Mouse (Mus musculus): ENCODE measurements around the gene Col25a1. TPM values are rescaled to one million over a fixed set of nuclear protein-coding genes. Genes with fewer than 3 reads are reported as not detected.

The Col25a1 gene
- polyA plus RNA-seq, 1 experiment: 0.06 TPM

DNA sequence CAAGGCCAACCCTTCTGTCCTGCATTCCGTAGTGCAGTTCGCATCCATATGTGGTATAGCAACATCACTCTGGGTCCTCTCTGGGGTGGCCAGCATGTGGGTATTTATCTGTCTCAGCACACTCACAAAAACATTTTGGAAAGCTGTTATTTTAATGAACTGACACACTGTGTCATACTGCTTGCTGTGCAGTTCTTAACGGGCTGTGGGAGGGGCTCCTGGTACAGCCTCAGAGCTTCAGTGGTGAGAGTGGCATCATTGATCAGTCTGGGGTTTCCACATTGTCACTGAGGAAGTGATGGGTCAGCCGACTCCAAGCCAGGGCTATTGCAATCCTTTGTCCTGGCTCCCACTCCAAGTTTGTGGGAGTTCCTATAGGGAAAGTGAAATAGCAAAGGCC is 255.9 kb downstream of the Col25a1 start:
- no peaks in the 10 kb centered on the region for H3K4me1 ChIP-seq (ENCODE audit: control insufficient read depth, insufficient read depth, low read length)
- no peaks in the 10 kb centered on the region for H3K36me3 ChIP-seq (ENCODE audit: control insufficient read depth, insufficient read depth, low read length)
- no peak for DNase-seq
- no peak overlapping the region for H3K27ac ChIP-seq (ENCODE audit: insufficient read depth, low read depth, low read length)
- WGBS: 86% methylated on average over 4 of the region's 4 CpGs
- H3K4me3 ChIP-seq (ENCODE audit: insufficient read depth, low read depth, low read length): no peak overlapping the region
- H3K27me3 ChIP-seq (replicated peaks; ENCODE audit: control insufficient read depth, insufficient read depth, low read length): no peaks in the 10 kb centered on the region; the same call in 1 of the 2 replicates
- TF ChIP-seq POLR2A (IDR thresholded peaks at IDR 0.05; ENCODE audit: low read depth, low read length): no peak
- no peak for TF ChIP-seq CTCF (conservative IDR thresholded peaks at IDR 0.05; ENCODE audit: insufficient read depth, insufficient read length, low read depth, low read length)

DNA sequence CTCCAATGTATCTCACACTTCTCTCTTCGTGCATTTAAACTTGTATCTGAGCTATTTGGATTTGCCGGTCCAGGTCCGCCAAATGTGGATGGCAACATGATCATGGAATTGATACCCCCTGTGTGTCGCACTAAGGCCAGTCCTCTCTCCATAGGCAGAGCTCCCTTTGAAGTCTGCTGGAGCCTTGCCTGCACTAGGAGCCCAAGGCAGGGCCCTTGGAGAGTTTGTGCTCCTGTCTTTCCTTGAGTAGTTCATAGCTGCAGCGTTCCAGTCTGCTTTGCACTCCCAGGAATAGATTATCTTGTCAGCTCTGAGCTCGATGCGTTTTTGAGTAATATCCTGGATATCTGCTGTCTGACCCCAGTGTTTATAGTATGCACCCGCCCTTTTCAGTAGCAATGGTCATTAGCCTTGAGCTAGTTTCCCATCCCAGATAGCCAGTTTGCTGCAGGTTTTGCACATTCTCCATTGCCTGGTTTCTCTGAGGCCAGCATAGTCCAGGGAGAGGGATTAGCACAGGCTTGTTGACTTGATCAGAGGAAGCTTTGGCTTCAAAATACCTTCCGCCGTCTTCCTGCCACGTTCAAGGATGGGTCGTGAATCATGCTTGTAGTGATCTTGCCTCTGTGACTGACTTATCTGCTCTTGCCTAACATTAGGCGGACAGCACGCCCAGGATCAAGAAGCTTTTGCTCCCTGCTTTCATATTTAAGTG is 258.1 kb downstream of the Col25a1 start:
- H3K27me3 ChIP-seq (replicated peaks; ENCODE audit: control insufficient read depth, insufficient read depth, low read length): no peaks in the 10 kb centered on the region
- H3K4me3 ChIP-seq (ENCODE audit: insufficient read depth, low read depth, low read length): no peak overlapping the region
- H3K36me3 ChIP-seq (ENCODE audit: control insufficient read depth, insufficient read depth, low read length): no peaks in the 10 kb centered on the region
- 36% methylated on average over 14 of the region's 14 CpGs for WGBS
- H3K27ac ChIP-seq (ENCODE audit: insufficient read depth, low read depth, low read length): no peak overlapping the region
- H3K4me1 ChIP-seq (ENCODE audit: control insufficient read depth, insufficient read depth, low read length): no peaks in the 10 kb centered on the region
- no peak for TF ChIP-seq POLR2A (IDR thresholded peaks at IDR 0.05; ENCODE audit: low read depth, low read length)
- no peak for TF ChIP-seq CTCF (conservative IDR thresholded peaks at IDR 0.05; ENCODE audit: insufficient read depth, insufficient read length, low read depth, low read length)
- no peak for DNase-seq

DNA sequence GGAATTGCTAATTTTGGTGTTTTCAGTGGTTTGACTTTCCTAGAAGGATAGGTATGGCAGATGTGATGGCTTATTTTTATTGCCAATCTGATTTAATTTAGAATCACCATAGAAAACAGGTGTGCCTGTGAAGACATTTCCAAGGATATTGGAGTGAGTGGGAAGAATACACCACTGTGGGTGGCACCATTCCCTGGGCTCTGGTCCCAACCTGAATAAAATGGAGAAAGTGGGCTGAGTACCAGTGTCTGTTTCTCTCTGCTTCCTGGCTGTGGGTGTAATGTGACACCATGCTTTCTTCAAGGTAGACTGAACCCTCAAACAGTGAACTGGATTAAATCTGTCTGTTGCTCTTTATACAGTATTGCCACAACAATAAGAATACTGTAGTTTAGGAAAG is 265.3 kb downstream of the Col25a1 start:
- Histone ChIP-seq H3K4me3 (ENCODE audit: insufficient read depth, low read depth, low read length) (no peak overlapping the region), H3K36me3 (ENCODE audit: control insufficient read depth, insufficient read depth, low read length) (no peaks in the 10 kb centered on the region), H3K4me1 (ENCODE audit: control insufficient read depth, insufficient read depth, low read length) (no peaks in the 10 kb centered on the region; the same call in 1 of the 2 replicates), H3K27ac (ENCODE audit: insufficient read depth, low read depth, low read length) (no peak overlapping the region), H3K27me3 (replicated peaks; ENCODE audit: control insufficient read depth, insufficient read depth, low read length) (no peaks in the 10 kb centered on the region)
- TF ChIP-seq CTCF (conservative IDR thresholded peaks at IDR 0.05; ENCODE audit: insufficient read depth, insufficient read length, low read depth, low read length) (no peak), POLR2A (IDR thresholded peaks at IDR 0.05; ENCODE audit: low read depth, low read length) (no peak)
- no peak for DNase-seq

DNA sequence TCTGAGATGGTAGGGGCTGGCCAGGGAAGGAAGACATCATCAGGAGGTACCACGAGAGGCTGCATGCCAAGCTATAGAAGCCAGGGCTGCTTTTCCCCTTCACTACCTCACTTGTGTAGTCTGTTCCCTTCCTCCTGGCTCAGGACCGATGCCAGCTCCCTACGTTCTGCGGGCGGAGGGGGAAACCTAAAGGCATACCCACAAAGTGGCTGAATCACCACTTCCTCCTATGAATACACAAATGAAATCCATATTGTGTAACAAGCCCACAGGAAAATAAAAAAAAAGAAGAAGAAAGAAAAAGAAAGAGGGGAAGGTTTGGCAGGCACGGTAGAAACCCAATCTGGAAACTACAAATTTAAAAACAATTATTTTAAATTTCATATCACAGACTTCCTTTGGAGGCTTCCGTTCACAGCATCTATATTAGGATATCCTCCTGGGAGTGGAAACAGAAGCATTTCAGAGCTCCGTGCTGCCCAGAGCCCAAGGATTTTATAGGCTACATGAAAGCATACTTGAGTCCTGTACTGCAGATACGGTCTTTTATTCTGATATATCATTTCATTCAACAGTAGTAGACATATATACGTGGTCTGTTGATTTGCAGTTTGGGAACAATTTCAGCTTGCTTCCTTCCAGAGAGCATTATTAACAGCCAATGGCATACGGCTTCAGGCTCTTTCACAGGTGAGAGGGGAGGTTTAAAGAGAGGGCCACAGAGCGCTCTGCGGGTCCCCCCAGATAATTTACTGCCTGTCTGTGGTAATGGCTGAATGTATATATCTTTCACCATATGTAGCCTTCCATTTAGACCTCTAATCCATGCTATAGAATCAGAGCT is 269.6 kb downstream of the Col25a1 start:
- DNase-seq: no peak
- no peaks in the 10 kb centered on the region for H3K36me3 ChIP-seq (ENCODE audit: control insufficient read depth, insufficient read depth, low read length)
- H3K27me3 ChIP-seq (replicated peaks; ENCODE audit: control insufficient read depth, insufficient read depth, low read length): no peaks in the 10 kb centered on the region
- no peak overlapping the region for H3K4me3 ChIP-seq (ENCODE audit: insufficient read depth, low read depth, low read length)
- no peak for TF ChIP-seq CTCF (conservative IDR thresholded peaks at IDR 0.05; ENCODE audit: insufficient read depth, insufficient read length, low read depth, low read length)
- no peak for TF ChIP-seq POLR2A (IDR thresholded peaks at IDR 0.05; ENCODE audit: low read depth, low read length)
- H3K4me1 ChIP-seq (ENCODE audit: control insufficient read depth, insufficient read depth, low read length): no peaks in the 10 kb centered on the region; the same call in 1 of the 2 replicates
- 0 out of 2 replicates have a peak overlapping the region, but pooled peaks have one; percentile 16 for H3K27ac ChIP-seq (ENCODE audit: insufficient read depth, low read depth, low read length)
- WGBS: 56% methylated on average over 13 of the region's 13 CpGs

DNA sequence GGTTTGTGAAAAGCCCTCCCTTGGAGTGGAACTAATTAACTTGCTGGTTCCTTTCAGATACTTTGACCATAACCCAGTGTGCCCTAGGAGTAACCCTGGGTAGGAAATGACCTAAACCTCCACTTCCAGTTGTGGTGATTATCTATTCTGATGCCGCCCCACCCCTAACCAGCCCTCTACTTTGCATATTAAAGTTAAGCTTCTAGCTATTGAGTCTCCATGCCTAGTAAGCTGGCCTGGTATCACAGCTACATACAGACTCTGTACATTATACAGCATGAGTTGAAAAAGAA is 270.2 kb downstream of the Col25a1 start:
- TF ChIP-seq CTCF (conservative IDR thresholded peaks at IDR 0.05; ENCODE audit: insufficient read depth, insufficient read length, low read depth, low read length): no peak
- no peak for TF ChIP-seq POLR2A (IDR thresholded peaks at IDR 0.05; ENCODE audit: low read depth, low read length)
- WGBS: 53% methylated on average over 1 of the region's 1 CpGs
- H3K27ac ChIP-seq (ENCODE audit: insufficient read depth, low read depth, low read length): no peak overlapping the region

DNA sequence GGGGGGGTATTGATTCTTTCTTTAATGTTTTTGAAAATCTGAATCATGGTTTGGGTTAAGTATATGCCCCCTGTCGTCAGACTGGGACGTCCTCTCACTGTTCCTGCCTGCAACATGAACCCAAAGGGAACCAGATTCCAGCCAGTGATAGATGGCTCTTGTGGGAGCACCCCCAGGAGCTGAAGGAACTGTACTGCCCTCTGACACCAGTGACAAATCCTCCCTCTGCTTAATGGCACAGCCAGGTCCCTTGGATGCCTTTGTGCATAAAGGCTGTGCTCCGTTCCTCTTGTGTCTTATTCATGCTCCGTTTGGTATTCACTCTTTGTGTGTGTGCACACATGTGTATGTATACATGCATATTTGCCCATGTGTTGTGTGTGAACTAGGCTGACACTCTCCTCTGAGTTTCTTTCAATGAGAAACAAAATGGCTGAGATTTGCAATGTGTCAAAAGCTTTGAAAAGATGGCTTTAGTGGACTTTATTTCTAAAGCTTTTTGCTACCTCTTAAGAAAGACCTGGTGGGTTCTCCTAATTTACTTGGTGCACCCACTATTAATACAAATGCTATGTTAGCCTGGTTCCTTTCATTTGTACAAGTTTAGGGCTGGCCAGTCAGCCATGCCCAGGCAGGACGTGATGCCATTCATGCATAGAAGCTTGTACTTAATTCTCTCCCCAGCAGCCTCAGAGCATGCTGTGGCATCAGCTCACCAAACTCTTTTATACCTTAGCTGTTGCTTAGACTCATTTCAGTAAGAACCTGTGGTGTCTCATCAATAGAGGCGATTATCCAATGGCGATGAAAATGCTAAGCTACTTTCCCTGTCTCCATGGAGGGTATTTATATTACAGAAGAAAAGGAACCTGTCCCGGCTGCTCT is 273.5 kb downstream of the Col25a1 start:
- H3K27me3 ChIP-seq (replicated peaks; ENCODE audit: control insufficient read depth, insufficient read depth, low read length): no peaks in the 10 kb centered on the region
- no peaks in the 10 kb centered on the region for H3K36me3 ChIP-seq (ENCODE audit: control insufficient read depth, insufficient read depth, low read length)
- no peak for DNase-seq
- H3K4me3 ChIP-seq (ENCODE audit: insufficient read depth, low read depth, low read length): no peak overlapping the region
- H3K27ac ChIP-seq (ENCODE audit: insufficient read depth, low read depth, low read length): no peak overlapping the region
- no peaks in the 10 kb centered on the region; the same call in 1 of the 2 replicates for H3K4me1 ChIP-seq (ENCODE audit: control insufficient read depth, insufficient read depth, low read length)
- TF ChIP-seq CTCF (conservative IDR thresholded peaks at IDR 0.05; ENCODE audit: insufficient read depth, insufficient read length, low read depth, low read length) (no peak), POLR2A (IDR thresholded peaks at IDR 0.05; ENCODE audit: low read depth, low read length) (no peak)
- WGBS: 50% methylated on average over 8 of the region's 8 CpGs

More for the DNA sequence above, 270.2 kb downstream of the Col25a1 start:
- Histone ChIP-seq H3K27me3 (replicated peaks; ENCODE audit: control insufficient read depth, insufficient read depth, low read length) (no peaks in the 10 kb centered on the region), H3K4me1 (ENCODE audit: control insufficient read depth, insufficient read depth, low read length) (no peaks in the 10 kb centered on the region; the same call in 1 of the 2 replicates), H3K4me3 (ENCODE audit: insufficient read depth, low read depth, low read length) (no peak overlapping the region), H3K36me3 (ENCODE audit: control insufficient read depth, insufficient read depth, low read length) (no peaks in the 10 kb centered on the region)
- no peak for DNase-seq
